Mouse (Mus musculus): Measurements from ENCODE around the gene Zbtb38. TPM values are rescaled to one million over a fixed set of nuclear protein-coding genes. Genes with fewer than 3 reads are reported as not detected.
"Not testable (repeated sequence)": the region's sequence is repeated elsewhere in the genome, so short reads cannot be mapped to it uniquely, and the experiment has no call there.

Gene Zbtb38
- polyA plus RNA-seq, 1 experiment: 23.8 TPM

GRCm38 (mm10) chr9:96684866-96685599 lies 67.6 kb downstream of the Zbtb38 start:
- TF ChIP-seq EP300 (IDR thresholded peaks at IDR 0.05; ENCODE audit: insufficient read depth, low read depth, low read length) (no peak), CTCF (IDR thresholded peaks at IDR 0.05; ENCODE audit: low read depth, low read length) (no peak), POLR2A (IDR thresholded peaks at IDR 0.05; ENCODE audit: insufficient read depth, low read length) (no peak)
- Histone ChIP-seq H3K27ac (ENCODE audit: insufficient read depth, low read length) (no peak overlapping the region), H3K36me3 (ENCODE audit: control insufficient read depth, insufficient read depth, low read length, poor library complexity, severe bottlenecking) (peaks cover 5% of the 10 kb centered on the region; the same call in 1 of the 2 replicates), H3K27me3 (ENCODE audit: control insufficient read depth, insufficient read depth, low read length, poor library complexity, severe bottlenecking) (no peaks in the 10 kb centered on the region), H3K4me1 (ENCODE audit: control insufficient read depth, insufficient read depth, low read length) (no peaks in the 10 kb centered on the region), H3K9ac (ENCODE audit: low read depth, poor library complexity, severe bottlenecking) (no peak overlapping the region), H3K4me3 (ENCODE audit: low read depth, low read length) (no peak overlapping the region), H3K9me3 (replicated peaks; ENCODE audit: control insufficient read depth, insufficient read depth, low read length, poor library complexity, severe bottlenecking) (no peaks in the 10 kb centered on the region)

GRCm38 (mm10) chr9:96684165-96684792 lies 68.4 kb downstream of the Zbtb38 start:
- Histone ChIP-seq H3K9ac (ENCODE audit: low read depth, poor library complexity, severe bottlenecking) (no peak overlapping the region), H3K36me3 (ENCODE audit: control insufficient read depth, insufficient read depth, low read length, poor library complexity, severe bottlenecking) (peaks cover 5% of the 10 kb centered on the region; the same call in 1 of the 2 replicates), H3K4me3 (ENCODE audit: low read depth, low read length) (no peak overlapping the region), H3K27ac (ENCODE audit: insufficient read depth, low read length) (no peak overlapping the region), H3K27me3 (ENCODE audit: control insufficient read depth, insufficient read depth, low read length, poor library complexity, severe bottlenecking) (no peaks in the 10 kb centered on the region), H3K4me1 (ENCODE audit: control insufficient read depth, insufficient read depth, low read length) (no peaks in the 10 kb centered on the region), H3K9me3 (replicated peaks; ENCODE audit: control insufficient read depth, insufficient read depth, low read length, poor library complexity, severe bottlenecking) (no peaks in the 10 kb centered on the region)
- no peak for TF ChIP-seq POLR2A (IDR thresholded peaks at IDR 0.05; ENCODE audit: insufficient read depth, low read length)

- H3K9me3 ChIP-seq (replicated peaks; ENCODE audit: control insufficient read depth, insufficient read depth, low read length, poor library complexity, severe bottlenecking): no peaks in the 10 kb centered on the region
- no peaks in the 10 kb centered on the region for H3K27me3 ChIP-seq (ENCODE audit: control insufficient read depth, insufficient read depth, low read length, poor library complexity, severe bottlenecking)
- no peak overlapping the region for H3K9ac ChIP-seq (ENCODE audit: low read depth, poor library complexity, severe bottlenecking)
- no peaks in the 10 kb centered on the region for H3K36me3 ChIP-seq (ENCODE audit: control insufficient read depth, insufficient read depth, low read length, poor library complexity, severe bottlenecking)
- TF ChIP-seq EP300 (IDR thresholded peaks at IDR 0.05; ENCODE audit: insufficient read depth, low read depth, low read length) (no peak), POLR2A (IDR thresholded peaks at IDR 0.05; ENCODE audit: insufficient read depth, low read length) (no peak), CTCF (IDR thresholded peaks at IDR 0.05; ENCODE audit: low read depth, low read length) (no peak)
- no peak overlapping the region for H3K4me3 ChIP-seq (ENCODE audit: low read depth, low read length)
- no peak overlapping the region for H3K27ac ChIP-seq (ENCODE audit: insufficient read depth, low read length)
- H3K4me1 ChIP-seq (ENCODE audit: control insufficient read depth, insufficient read depth, low read length): no peaks in the 10 kb centered on the region
Observed at GRCm38 (mm10) chr9:96678611-96679010, 74.0 kb downstream of the Zbtb38 start.

GRCm38 (mm10) chr9:96677711-96678110 lies 74.9 kb downstream of the Zbtb38 start:
- H3K27ac ChIP-seq (ENCODE audit: insufficient read depth, low read length); H3K4me1 ChIP-seq (ENCODE audit: control insufficient read depth, insufficient read depth, low read length); H3K36me3 ChIP-seq (ENCODE audit: control insufficient read depth, insufficient read depth, low read length, poor library complexity, severe bottlenecking); H3K9ac ChIP-seq (ENCODE audit: low read depth, poor library complexity, severe bottlenecking); H3K27me3 ChIP-seq (ENCODE audit: control insufficient read depth, insufficient read depth, low read length, poor library complexity, severe bottlenecking); H3K4me3 ChIP-seq (ENCODE audit: low read depth, low read length); H3K9me3 ChIP-seq (replicated peaks; ENCODE audit: control insufficient read depth, insufficient read depth, low read length, poor library complexity, severe bottlenecking): not testable (repeated sequence)

GRCm38 (mm10) chr9:96676671-96677070 lies 76.0 kb downstream of the Zbtb38 start:
- no peak for TF ChIP-seq CTCF (IDR thresholded peaks at IDR 0.05; ENCODE audit: low read depth, low read length)
- no peak for TF ChIP-seq POLR2A (IDR thresholded peaks at IDR 0.05; ENCODE audit: insufficient read depth, low read length)

GRCm38 (mm10) chr9:96675763-96676640 lies 76.6 kb downstream of the Zbtb38 start:
- no peak overlapping the region for H3K4me3 ChIP-seq (ENCODE audit: low read depth, low read length)

More at GRCm38 (mm10) chr9:96676671-96677070, 76.0 kb downstream of the Zbtb38 start:
- H3K9me3 ChIP-seq (replicated peaks; ENCODE audit: control insufficient read depth, insufficient read depth, low read length, poor library complexity, severe bottlenecking): no peaks in the 10 kb centered on the region
- no peak overlapping the region for H3K4me3 ChIP-seq (ENCODE audit: low read depth, low read length)
- no peaks in the 10 kb centered on the region for H3K27me3 ChIP-seq (ENCODE audit: control insufficient read depth, insufficient read depth, low read length, poor library complexity, severe bottlenecking)
- no peaks in the 10 kb centered on the region for H3K36me3 ChIP-seq (ENCODE audit: control insufficient read depth, insufficient read depth, low read length, poor library complexity, severe bottlenecking)
- no peaks in the 10 kb centered on the region for H3K4me1 ChIP-seq (ENCODE audit: control insufficient read depth, insufficient read depth, low read length)
- no peak overlapping the region for H3K27ac ChIP-seq (ENCODE audit: insufficient read depth, low read length)
- H3K9ac ChIP-seq (ENCODE audit: low read depth, poor library complexity, severe bottlenecking): no peak overlapping the region

More at GRCm38 (mm10) chr9:96675763-96676640, 76.6 kb downstream of the Zbtb38 start:
- no peaks in the 10 kb centered on the region for H3K36me3 ChIP-seq (ENCODE audit: control insufficient read depth, insufficient read depth, low read length, poor library complexity, severe bottlenecking)
- H3K9ac ChIP-seq (ENCODE audit: low read depth, poor library complexity, severe bottlenecking): no peak overlapping the region
- TF ChIP-seq POLR2A (IDR thresholded peaks at IDR 0.05; ENCODE audit: insufficient read depth, low read length) (no peak), EP300 (IDR thresholded peaks at IDR 0.05; ENCODE audit: insufficient read depth, low read depth, low read length) (no peak), CTCF (IDR thresholded peaks at IDR 0.05; ENCODE audit: low read depth, low read length) (no peak)
- H3K27ac ChIP-seq (ENCODE audit: insufficient read depth, low read length): no peak overlapping the region
- no peaks in the 10 kb centered on the region for H3K4me1 ChIP-seq (ENCODE audit: control insufficient read depth, insufficient read depth, low read length)
- no peaks in the 10 kb centered on the region for H3K9me3 ChIP-seq (replicated peaks; ENCODE audit: control insufficient read depth, insufficient read depth, low read length, poor library complexity, severe bottlenecking)
- no peaks in the 10 kb centered on the region for H3K27me3 ChIP-seq (ENCODE audit: control insufficient read depth, insufficient read depth, low read length, poor library complexity, severe bottlenecking)

Measured in ES-Bruce4 (cell line).